Mouse (Mus musculus): ENCODE results near the gene Bpifb6. TPM values are rescaled to one million over a fixed set of nuclear protein-coding genes. Genes with fewer than 3 reads are reported as not detected.

Bpifb6 gene
- polyA plus RNA-seq, 1 experiment from 2014 or later = not detected

- 55% methylated on average over 5 of the region's 5 CpGs for WGBS (ENCODE audit: insufficient replicate concordance)
- H3K4me2 ChIP-seq = no peak overlapping the region
- H3K9me3 ChIP-seq (replicated peaks) = no peaks in the 10 kb centered on the region
- no peaks in the 10 kb centered on the region for H3K36me3 ChIP-seq (replicated peaks)
- no peaks in the 10 kb centered on the region for H3K4me1 ChIP-seq (replicated peaks)
- H3K27me3 ChIP-seq = no peaks in the 10 kb centered on the region
- no peak overlapping the region for H3K27ac ChIP-seq (replicated peaks)
- H3K9ac ChIP-seq = no peak overlapping the region
- no peak for ATAC-seq (ENCODE audit: insufficient read depth)
- H3K4me3 ChIP-seq (replicated peaks) = no peak overlapping the region
These were observed 14.0 kb downstream of the Bpifb6 start for GRCm38 (mm10) chr2:153914151-153914550.

- ATAC-seq (ENCODE audit: insufficient read depth) = no peak
- Histone ChIP-seq H3K4me2 (no peak within 1 kb of the TSS), H3K9me3 (replicated peaks) (no peaks in the 10 kb centered on the region), H3K36me3 (replicated peaks) (no peaks in the 10 kb centered on the region), H3K4me3 (replicated peaks) (no peak within 1 kb of the TSS), H3K9ac (no peak within 1 kb of the TSS), H3K4me1 (replicated peaks) (no peaks in the 10 kb centered on the region), H3K27ac (replicated peaks) (no peak within 1 kb of the TSS), H3K27me3 (no peaks in the 10 kb centered on the region)
- 66% methylated on average over 8 of the region's 8 CpGs for WGBS (ENCODE audit: insufficient replicate concordance)
These were observed 17.7 kb downstream of the Bpifb6 start, which contains the start of gene Bpifb3 for GRCm38 (mm10) chr2:153917930-153918329. Bpifb3 (plus strand) TSS chr2:153918230.

DNA sequence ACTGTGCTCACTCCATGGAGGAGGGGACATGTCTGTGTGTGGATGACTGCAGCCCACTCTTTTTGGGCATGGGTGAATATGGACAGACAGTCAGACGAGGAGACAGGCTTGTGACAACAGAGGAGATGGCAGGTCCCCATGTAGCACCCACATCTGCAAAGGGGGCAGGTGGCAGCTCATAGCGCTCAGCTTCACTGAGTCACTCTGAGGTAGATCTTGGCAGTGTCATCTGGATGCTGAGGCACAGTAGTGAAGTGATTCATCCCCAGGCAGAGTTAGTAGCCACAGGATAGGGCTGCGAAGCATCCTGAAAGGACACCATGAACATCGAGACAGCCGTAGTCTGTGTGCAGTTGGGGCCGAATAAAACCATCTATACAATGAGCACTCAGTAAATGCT is 21.1 kb downstream of the Bpifb6 start:
- no peak overlapping the region for H3K27ac ChIP-seq (replicated peaks)
- no peak overlapping the region for H3K9ac ChIP-seq
- ATAC-seq (ENCODE audit: insufficient read depth) = no peak
- H3K4me2 ChIP-seq = no peak overlapping the region
- H3K9me3 ChIP-seq (replicated peaks) = no peaks in the 10 kb centered on the region
- no peaks in the 10 kb centered on the region for H3K36me3 ChIP-seq (replicated peaks)
- no peaks in the 10 kb centered on the region for H3K27me3 ChIP-seq
- no peak overlapping the region for H3K4me3 ChIP-seq (replicated peaks)
- H3K4me1 ChIP-seq (replicated peaks) = no peaks in the 10 kb centered on the region
- 70% methylated on average over 6 of the region's 6 CpGs for WGBS (ENCODE audit: insufficient replicate concordance)

- 30% methylated on average over 3 of the region's 3 CpGs for WGBS (ENCODE audit: insufficient replicate concordance)
- Histone ChIP-seq H3K4me1 (replicated peaks) (no peaks in the 10 kb centered on the region), H3K27me3 (no peaks in the 10 kb centered on the region), H3K36me3 (replicated peaks) (no peaks in the 10 kb centered on the region), H3K4me3 (replicated peaks) (no peak overlapping the region), H3K9ac (no peak overlapping the region), H3K4me2 (no peak overlapping the region), H3K9me3 (replicated peaks) (no peaks in the 10 kb centered on the region), H3K27ac (replicated peaks) (no peak overlapping the region)
- ATAC-seq (ENCODE audit: insufficient read depth) = no peak
These were observed 29.8 kb downstream of the Bpifb6 start for GRCm38 (mm10) chr2:153929871-153930413.

DNA sequence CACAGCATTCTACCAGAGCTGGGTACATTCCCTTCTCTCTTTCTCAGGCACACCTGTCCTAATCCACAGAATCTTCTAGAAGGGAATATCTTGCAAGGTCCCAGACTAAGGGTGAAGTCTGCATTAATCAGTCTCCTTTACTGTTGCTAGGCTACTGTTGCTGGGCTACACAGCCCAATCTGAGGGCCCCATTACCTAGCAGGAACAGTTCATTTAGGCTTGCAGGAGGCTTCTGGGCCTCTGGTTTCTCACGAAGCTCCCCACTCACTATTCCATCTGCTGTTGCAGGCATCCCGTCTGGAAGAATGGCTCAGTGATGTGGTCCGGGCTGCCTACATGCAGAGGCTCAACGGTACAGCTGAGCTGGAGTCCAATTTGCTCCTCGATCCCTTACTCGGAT is 30.9 kb downstream of the Bpifb6 start:
- Histone ChIP-seq H3K36me3 (replicated peaks) (no peaks in the 10 kb centered on the region), H3K9ac (no peak overlapping the region), H3K9me3 (replicated peaks) (no peaks in the 10 kb centered on the region), H3K27me3 (no peaks in the 10 kb centered on the region), H3K4me3 (replicated peaks) (no peak overlapping the region), H3K27ac (replicated peaks) (no peak overlapping the region), H3K4me1 (replicated peaks) (no peaks in the 10 kb centered on the region), H3K4me2 (no peak overlapping the region)
- 66% methylated on average over 6 of the region's 6 CpGs for WGBS (ENCODE audit: insufficient replicate concordance)
- no peak for ATAC-seq (ENCODE audit: insufficient read depth)

- ATAC-seq (ENCODE audit: insufficient read depth) = no peak
- H3K9ac ChIP-seq = no peak overlapping the region
- H3K27me3 ChIP-seq = no peaks in the 10 kb centered on the region
- H3K4me1 ChIP-seq (replicated peaks) = no peaks in the 10 kb centered on the region
- no peak overlapping the region for H3K27ac ChIP-seq (replicated peaks)
- H3K36me3 ChIP-seq (replicated peaks) = no peaks in the 10 kb centered on the region
- WGBS (ENCODE audit: insufficient replicate concordance) = 58% methylated on average over 6 of the region's 6 CpGs
- no peak overlapping the region for H3K4me3 ChIP-seq (replicated peaks)
- no peaks in the 10 kb centered on the region for H3K9me3 ChIP-seq (replicated peaks)
- no peak overlapping the region for H3K4me2 ChIP-seq
These were observed 33.1 kb downstream of the Bpifb6 start for GRCm38 (mm10) chr2:153933311-153933710.

GRCm38 (mm10) chr2:153935348-153935747 is 35.2 kb downstream of the Bpifb6 start:
- H3K9me3 ChIP-seq (replicated peaks) = no peaks in the 10 kb centered on the region
- no peak for ATAC-seq (ENCODE audit: insufficient read depth)
- no peak overlapping the region for H3K27ac ChIP-seq (replicated peaks)
- no peak overlapping the region for H3K4me3 ChIP-seq (replicated peaks)
- H3K36me3 ChIP-seq (replicated peaks) = no peaks in the 10 kb centered on the region
- no peaks in the 10 kb centered on the region for H3K4me1 ChIP-seq (replicated peaks)
- no peaks in the 10 kb centered on the region for H3K27me3 ChIP-seq
- no peak overlapping the region for H3K9ac ChIP-seq
- no peak overlapping the region for H3K4me2 ChIP-seq
- 73% methylated on average over 6 of the region's 6 CpGs for WGBS (ENCODE audit: insufficient replicate concordance)

- H3K4me3 ChIP-seq (replicated peaks) = no peak within 1 kb of the TSS
- no peak within 1 kb of the TSS for H3K27ac ChIP-seq (replicated peaks)
- H3K9ac ChIP-seq = no peak within 1 kb of the TSS
- ATAC-seq (ENCODE audit: insufficient read depth) = no peak
- H3K4me1 ChIP-seq (replicated peaks) = no peaks in the 10 kb centered on the region
- no peak within 1 kb of the TSS for H3K4me2 ChIP-seq
- H3K36me3 ChIP-seq (replicated peaks) = no peaks in the 10 kb centered on the region
- 20% methylated on average over 5 of the region's 5 CpGs for WGBS (ENCODE audit: insufficient replicate concordance)
- H3K9me3 ChIP-seq (replicated peaks) = no peaks in the 10 kb centered on the region
- H3K27me3 ChIP-seq = no peaks in the 10 kb centered on the region
These were observed 37.7 kb downstream of the Bpifb6 start, which contains the start of gene Bpifb4 for GRCm38 (mm10) chr2:153937843-153938242. Bpifb4 (plus strand) TSS chr2:153938212.

- H3K9ac ChIP-seq = no peak overlapping the region
- 30% methylated on average over 3 of the region's 3 CpGs for WGBS (ENCODE audit: insufficient replicate concordance)
- H3K36me3 ChIP-seq (replicated peaks) = no peaks in the 10 kb centered on the region
- no peaks in the 10 kb centered on the region for H3K9me3 ChIP-seq (replicated peaks)
- H3K27ac ChIP-seq (replicated peaks) = no peak overlapping the region
- H3K4me3 ChIP-seq (replicated peaks) = no peak overlapping the region
- H3K27me3 ChIP-seq = no peaks in the 10 kb centered on the region
- no peak for ATAC-seq (ENCODE audit: insufficient read depth)
- H3K4me1 ChIP-seq (replicated peaks) = no peaks in the 10 kb centered on the region
- no peak overlapping the region for H3K4me2 ChIP-seq
These were observed 43.3 kb downstream of the Bpifb6 start for GRCm38 (mm10) chr2:153943537-153943936.

DNA sequence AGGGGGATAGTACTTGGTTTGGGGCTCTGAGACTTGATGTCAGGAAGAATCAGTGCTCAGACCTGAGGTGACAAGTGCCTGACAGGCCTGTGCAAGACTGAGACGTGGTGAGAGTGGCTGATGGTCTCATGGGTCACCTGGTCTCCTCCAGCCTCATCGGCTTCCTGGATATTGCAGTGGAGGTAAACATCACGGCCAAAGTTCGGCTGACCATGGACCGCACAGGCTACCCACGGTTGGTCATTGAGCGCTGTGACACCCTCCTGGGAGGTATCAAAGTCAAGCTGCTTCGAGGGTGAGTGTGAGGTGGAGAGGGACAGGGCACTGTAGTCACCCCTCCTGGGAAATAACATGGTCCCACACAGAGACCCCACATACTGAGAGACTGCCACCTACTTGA is 44.4 kb downstream of the Bpifb6 start:
- WGBS (ENCODE audit: insufficient replicate concordance) = 59% methylated on average over 8 of the region's 8 CpGs
- ATAC-seq (ENCODE audit: insufficient read depth) = peak; percentile 58

DNA sequence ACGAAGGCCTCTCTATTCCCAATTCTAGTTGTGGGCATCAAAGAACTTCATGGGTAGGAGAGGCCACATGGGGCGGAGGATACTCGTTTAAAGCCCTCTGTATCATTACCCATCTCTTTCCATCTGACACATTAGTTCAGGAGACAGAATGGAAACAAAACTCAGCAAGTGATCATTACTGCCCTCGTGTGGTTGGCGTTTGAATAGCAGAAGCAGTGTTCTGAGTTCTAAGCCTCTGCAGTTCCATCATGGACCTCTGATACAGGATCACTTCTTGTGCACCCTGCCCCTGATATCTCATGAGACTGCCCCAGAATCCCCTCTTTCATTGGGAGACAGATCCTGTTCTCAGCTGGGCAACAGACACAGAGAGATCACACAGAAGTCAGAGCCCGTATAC is 52.7 kb downstream of the Bpifb6 start:
- 21% methylated on average over 6 of the region's 6 CpGs for WGBS (ENCODE audit: insufficient replicate concordance)
- Histone ChIP-seq H3K4me2 (no peak overlapping the region), H3K27me3 (no peaks in the 10 kb centered on the region), H3K27ac (replicated peaks) (no peak overlapping the region), H3K4me1 (replicated peaks) (0 out of 2 replicates have a peak, but pooled peaks cover 4% of the 10 kb centered on the region), H3K9me3 (replicated peaks) (no peaks in the 10 kb centered on the region), H3K4me3 (replicated peaks) (no peak overlapping the region), H3K9ac (no peak overlapping the region), H3K36me3 (replicated peaks) (no peaks in the 10 kb centered on the region)
- ATAC-seq (ENCODE audit: insufficient read depth) = no peak

More for the DNA sequence above, 44.4 kb downstream of the Bpifb6 start:
- Histone ChIP-seq H3K27me3 (no peaks in the 10 kb centered on the region), H3K4me2 (no peak overlapping the region), H3K9ac (no peak overlapping the region), H3K4me1 (replicated peaks) (no peaks in the 10 kb centered on the region), H3K36me3 (replicated peaks) (no peaks in the 10 kb centered on the region), H3K4me3 (replicated peaks) (no peak overlapping the region), H3K9me3 (replicated peaks) (no peaks in the 10 kb centered on the region), H3K27ac (replicated peaks) (no peak overlapping the region)

DNA sequence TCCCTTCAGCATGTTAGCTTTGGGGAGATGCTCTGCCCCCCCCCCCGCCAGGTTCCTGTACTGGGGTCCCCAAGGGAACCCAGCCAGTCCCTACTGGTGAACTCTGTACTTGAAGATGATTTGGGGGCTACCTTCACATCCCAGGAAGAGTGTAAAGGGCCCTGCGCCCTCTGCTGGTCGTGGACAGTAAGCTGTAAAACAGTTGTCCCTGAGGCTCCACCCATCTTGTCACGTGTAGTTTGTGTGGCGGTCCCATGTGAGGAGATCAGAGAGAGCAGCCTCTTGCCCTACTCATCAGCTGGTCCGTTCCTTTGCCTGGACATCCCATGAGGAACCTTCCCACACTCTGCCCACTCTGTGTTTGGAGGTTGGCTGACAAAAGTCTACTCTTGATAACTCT is 53.6 kb downstream of the Bpifb6 start:
- no peak overlapping the region for H3K27ac ChIP-seq (replicated peaks)
- no peaks in the 10 kb centered on the region for H3K27me3 ChIP-seq
- no peaks in the 10 kb centered on the region for H3K36me3 ChIP-seq (replicated peaks)
- H3K4me1 ChIP-seq (replicated peaks) = 0 out of 2 replicates have a peak, but pooled peaks cover 4% of the 10 kb centered on the region
- H3K9ac ChIP-seq = no peak overlapping the region
- 2% methylated on average over 6 of the region's 6 CpGs for WGBS (ENCODE audit: insufficient replicate concordance)
- no peak for ATAC-seq (ENCODE audit: insufficient read depth)
- no peaks in the 10 kb centered on the region for H3K9me3 ChIP-seq (replicated peaks)
- H3K4me2 ChIP-seq = no peak overlapping the region
- H3K4me3 ChIP-seq (replicated peaks) = no peak overlapping the region
